11 mouse cellular contexts compared by ENCODE assay signal in genomic region chr2:165833468-165833867, GRCm38 (mm10).
DNase-seq lines count a peak whose midpoint lies in the region; ATAC-seq and TF ChIP-seq lines count a peak whose summit lies in the region.
"Had no signal": no experiment of that assay in that cellular context is flagged by ENCODE, and none has a peak within 500 bp of the region (broad histone marks: within the 10 kb centered on the region; RNA-seq: fewer than 3 reads in every experiment).

No protein-coding gene starts in this region.

- H3K27me3 ChIP-seq in hindbrain, embryonic 12.5 days: no peaks in the 10 kb centered on the region
- H3K27me3 ChIP-seq in hindbrain, embryonic 11.5 days (ENCODE audit: control insufficient read depth, insufficient read depth, low read length): no peaks in the 10 kb centered on the region
- H3K27me3 ChIP-seq in C2C12 (ENCODE audit: control insufficient read depth, insufficient read depth, insufficient read length): no peaks in the 10 kb centered on the region
- H3K27me3 ChIP-seq: intestine, embryonic 15.5 days; liver, embryonic 13.5 days had no signal

- peaks cover 95% of the 10 kb centered on the region for H3K36me3 ChIP-seq in hindbrain, embryonic 12.5 days
- H3K36me3 ChIP-seq in hindbrain, embryonic 11.5 days (ENCODE audit: control insufficient read depth, insufficient read depth, low read length): peaks cover 15% of the 10 kb centered on the region
- H3K36me3 ChIP-seq in C2C12 (ENCODE audit: control insufficient read depth, insufficient read depth): peaks cover 90% of the 10 kb centered on the region

- H3K9me3 ChIP-seq in hindbrain, embryonic 12.5 days (replicated peaks): no peaks in the 10 kb centered on the region
- no peaks in the 10 kb centered on the region for H3K9me3 ChIP-seq in hindbrain, embryonic 11.5 days (ENCODE audit: control insufficient read depth, low read length)
- H3K9me3 ChIP-seq: intestine, embryonic 15.5 days; liver, embryonic 13.5 days had no signal

- WGBS in hindbrain, embryonic 12.5 days: 70% methylated on average over 9 of the region's 9 CpGs
- 71% methylated on average over 9 of the region's 9 CpGs for WGBS in hindbrain, embryonic 11.5 days

- no peak for TF ChIP-seq CTCF in C2C12 (IDR thresholded peaks at IDR 0.05; ENCODE audit: control insufficient read depth, insufficient read depth, insufficient read length)

- no peak for ATAC-seq in hindbrain, embryonic 12.5 days (ENCODE audit: low FRiP score)
- no peak for ATAC-seq in hindbrain, embryonic 11.5 days (ENCODE audit: low FRiP score)
- ATAC-seq: activated CD4-positive, CD25-positive, alpha-beta regulatory T cell, adult 4 months; intestine, embryonic 15.5 days had no signal

- no peaks in the 10 kb centered on the region for H3K79me3 ChIP-seq in C2C12 (ENCODE audit: low read depth)

- H3K4me2 ChIP-seq in hindbrain, embryonic 12.5 days (replicated peaks): no peak overlapping the region
- no peak overlapping the region for H3K4me2 ChIP-seq in hindbrain, embryonic 11.5 days (replicated peaks; ENCODE audit: low read depth, low read length)
- H3K4me2 ChIP-seq: intestine, embryonic 15.5 days; liver, embryonic 13.5 days had no signal

- H3K4me1 ChIP-seq in hindbrain, embryonic 12.5 days: peaks cover 18% of the 10 kb centered on the region
- no peaks in the 10 kb centered on the region for H3K4me1 ChIP-seq in hindbrain, embryonic 11.5 days (replicated peaks; ENCODE audit: control insufficient read depth, insufficient read depth, low read length)
- H3K4me1 ChIP-seq: intestine, embryonic 15.5 days; liver, embryonic 13.5 days had no signal

- H3K4me3 ChIP-seq in hindbrain, embryonic 12.5 days: no peak overlapping the region
- no peak overlapping the region for H3K4me3 ChIP-seq in hindbrain, embryonic 11.5 days (ENCODE audit: low read depth, low read length)
- H3K4me3 ChIP-seq in C2C12 (ENCODE audit: insufficient read depth, poor library complexity, severe bottlenecking): peak overlapping the region; percentile 18
- H3K4me3 ChIP-seq: intestine, embryonic 15.5 days; liver, embryonic 13.5 days had no signal

- no peaks in the 10 kb centered on the region for H3K79me2 ChIP-seq in C2C12 (ENCODE audit: control insufficient read depth, insufficient read depth)

- H3K27ac ChIP-seq in hindbrain, embryonic 12.5 days: 0 out of 2 replicates have a peak overlapping the region, but pooled peaks have one; percentile 49
- H3K27ac ChIP-seq in hindbrain, embryonic 11.5 days (ENCODE audit: low read depth, low read length): no peak overlapping the region
- H3K27ac ChIP-seq: intestine, embryonic 15.5 days; liver, embryonic 13.5 days had no signal

- no peak overlapping the region for H3K9ac ChIP-seq in hindbrain, embryonic 12.5 days
- no peak overlapping the region for H3K9ac ChIP-seq in hindbrain, embryonic 11.5 days (ENCODE audit: low read depth, low read length)
- H3K9ac ChIP-seq: intestine, embryonic 15.5 days; liver, embryonic 13.5 days had no signal

- no peak for DNase-seq in hindbrain, embryonic 11.5 days (ENCODE audit: low spot score)
- peak; percentile 86 for DNase-seq in ES-CJ7 (ENCODE audit: low read depth, low spot score)
- DNase-seq in forelimb bud, embryonic 11.5 days (ENCODE audit: low read depth, low spot score): peak; percentile 21
- DNase-seq in thymus, postnatal 0 days (ENCODE audit: low spot score): no peak
- no peak for DNase-seq in adrenal gland, adult 2 months
- DNase-seq in cerebellum, adult 9-10 months: no peak
- DNase-seq: liver, embryonic 13.5 days had no signal

- H3ac ChIP-seq in C2C12 (ENCODE audit: control insufficient read depth, insufficient read length, low read depth): no peak overlapping the region

TF ChIP-seq in C2C12, 6 proteins besides CTCF, POLR2A, EP300 and RAD21:
- TF ChIP-seq MAX (IDR thresholded peaks at IDR 0.05) (no peak), MYOD1 (IDR thresholded peaks at IDR 0.05; ENCODE audit: control insufficient read depth, insufficient read length, low read depth) (no peak), MYOG (IDR thresholded peaks at IDR 0.05; ENCODE audit: control insufficient read depth, extremely low read depth, insufficient read length) (no peak), USF1 (IDR thresholded peaks at IDR 0.05; ENCODE audit: low read depth) (no peak), FOSL1 (IDR thresholded peaks at IDR 0.05; ENCODE audit: insufficient read depth, low read length, poor library complexity, severe bottlenecking) (no peak), CEBPB (IDR thresholded peaks at IDR 0.05; ENCODE audit: low read depth) (no peak)

Comparison
In these comparisons a context has a peak if more than half of its experiments do, and no peak if none do; other contexts are left out.
1. DNase-seq: peak in ES-CJ7 (single experiment) and forelimb bud, embryonic 11.5 days (single experiment); none in hindbrain, embryonic 11.5 days (single experiment), thymus, postnatal 0 days (single experiment), adrenal gland, adult 2 months (single experiment) and cerebellum, adult 9-10 months (single experiment).